Mouse (Mus musculus) testis, adult 2 months (tissue): ENCODE data around the gene Cpb1. TPM values are rescaled to one million over a fixed set of nuclear protein-coding genes. Genes with fewer than 3 reads are reported as not detected.

Experiments used
- H3K27ac ChIP-seq: fragments of 200-500 bp; 2 replicates; pipeline ENCODE4 v1.5.1; 2012; ENCODE audit warnings: low read depth, low read length; ENCODE audit not compliant: control insufficient read depth, insufficient read depth
- H3K27me3 ChIP-seq: fragments of 200-500 bp; 2 replicates; pipeline ENCODE4 v1.6.1; 2012; ENCODE audit warnings: mild to moderate bottlenecking, low read length, moderate library complexity; ENCODE audit not compliant: control insufficient read depth, insufficient read depth
- H3K36me3 ChIP-seq: fragments of 200-500 bp; 2 replicates; pipeline ENCODE4 v1.6.1; 2012; ENCODE audit warnings: mild to moderate bottlenecking, low read length; ENCODE audit not compliant: control insufficient read depth, insufficient read depth
- H3K4me1 ChIP-seq: fragments of 200-500 bp; 2 replicates; pipeline ENCODE4 v1.6.1; 2012; ENCODE audit warnings: low read length; ENCODE audit not compliant: control insufficient read depth, insufficient read depth
- H3K4me3 ChIP-seq: fragments of 200-500 bp; 2 replicates; pipeline ENCODE4 v1.5.1; 2012; ENCODE audit warnings: low read depth, mild to moderate bottlenecking, low read length, moderate library complexity, mixed read lengths; ENCODE audit not compliant: control insufficient read depth
- CTCF ChIP-seq: fragments of 200-500 bp; IDR thresholded peaks from 2 replicates; pipeline ENCODE4 v1.5.1; 2012; ENCODE audit warnings: low read depth, mild to moderate bottlenecking, inconsistent platforms, low read length, moderate library complexity; ENCODE audit not compliant: control insufficient read depth, insufficient read depth, insufficient replicate concordance
- POLR2A ChIP-seq: fragments of 200-500 bp; IDR thresholded peaks from 2 replicates; pipeline ENCODE4 v1.6.1; 2012; ENCODE audit warnings: low read depth, mild to moderate bottlenecking, inconsistent platforms, low read length, moderate library complexity; ENCODE audit not compliant: control insufficient read depth
- polyA plus RNA-seq: library from polyadenylated mRNA; depleted of rRNA; stranded (reverse); fragments of >200 nt; gene quantifications from 2 replicates; pipeline ENCODE4 v1.2.3, GENCODE M21; 2012; rRNA removed

Cpb1 gene
- polyA plus RNA-seq, 1 experiment = 0.12 TPM

DNA sequence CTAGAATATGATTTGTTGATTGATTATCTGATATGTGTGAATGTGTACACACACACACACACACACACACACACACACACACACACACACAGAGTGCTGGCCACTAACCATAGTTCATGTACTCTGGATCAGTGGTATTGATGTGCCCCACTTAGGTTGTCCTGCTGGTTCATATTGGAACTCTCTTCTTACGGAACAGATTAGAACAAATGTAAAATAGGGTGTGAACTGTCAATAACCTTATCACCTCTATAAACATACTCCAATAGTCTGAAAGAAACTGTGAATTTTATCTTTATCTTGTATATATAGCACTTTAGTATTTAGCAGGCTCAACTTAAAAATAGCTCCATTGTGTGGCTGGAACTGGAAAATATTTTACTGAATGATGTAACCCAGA, 38.6 kb downstream of the Cpb1 start:
- no peak overlapping the region for H3K27ac ChIP-seq
- no peak overlapping the region for H3K4me3 ChIP-seq
- TF ChIP-seq CTCF (no peak), POLR2A (no peak)
- H3K4me1 ChIP-seq = no peaks in the 10 kb centered on the region
- H3K27me3 ChIP-seq = no peaks in the 10 kb centered on the region
- no peaks in the 10 kb centered on the region for H3K36me3 ChIP-seq

DNA sequence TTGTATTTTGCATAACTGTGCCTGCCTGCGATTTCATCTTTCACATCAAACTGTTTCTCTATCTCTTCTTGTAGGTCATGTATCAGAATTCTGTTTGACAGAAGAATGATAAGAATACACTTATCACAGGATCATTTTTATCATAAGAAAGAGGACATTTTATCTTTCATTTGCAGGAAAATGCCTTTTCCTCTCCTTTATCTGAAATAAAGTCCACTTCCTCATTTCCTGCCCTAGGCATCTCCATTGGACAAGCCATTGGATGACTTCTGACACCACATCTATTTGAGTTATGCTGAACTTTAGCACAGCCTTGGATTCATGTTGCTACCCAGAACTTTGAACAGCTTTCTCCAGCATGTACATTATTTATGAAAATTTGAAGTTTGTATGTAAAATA, 46.5 kb downstream of the Cpb1 start:
- H3K27me3 ChIP-seq = no peaks in the 10 kb centered on the region
- no peak overlapping the region for H3K4me3 ChIP-seq
- H3K27ac ChIP-seq = no peak overlapping the region
- no peaks in the 10 kb centered on the region; the same call in 1 of the 2 replicates for H3K4me1 ChIP-seq
- TF ChIP-seq CTCF = no peak
- no peak for TF ChIP-seq POLR2A
- no peaks in the 10 kb centered on the region for H3K36me3 ChIP-seq

DNA sequence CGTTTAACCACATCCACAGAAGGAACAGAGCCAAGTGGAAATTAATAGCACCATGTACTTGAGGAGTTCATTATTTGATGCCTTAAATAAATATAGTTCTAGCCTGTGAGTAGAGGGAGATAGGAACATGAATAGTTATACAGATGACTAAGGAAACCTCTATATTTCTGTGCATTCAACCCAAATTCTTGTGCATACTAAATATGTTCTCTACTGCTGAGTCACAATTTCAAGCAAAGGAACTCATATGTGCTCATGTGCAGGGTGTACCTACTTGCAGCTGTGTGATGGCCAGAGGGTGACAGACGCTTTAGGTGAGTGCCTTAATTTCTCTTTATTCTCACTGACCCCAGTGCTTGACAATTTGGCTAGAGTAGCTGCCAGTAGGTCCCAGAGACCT, 50.1 kb downstream of the Cpb1 start:
- no peaks in the 10 kb centered on the region for H3K27me3 ChIP-seq
- no peak overlapping the region for H3K27ac ChIP-seq
- TF ChIP-seq POLR2A (no peak), CTCF (no peak)
- no peaks in the 10 kb centered on the region; the same call in 1 of the 2 replicates for H3K4me1 ChIP-seq
- no peaks in the 10 kb centered on the region for H3K36me3 ChIP-seq
- H3K4me3 ChIP-seq = no peak overlapping the region

DNA sequence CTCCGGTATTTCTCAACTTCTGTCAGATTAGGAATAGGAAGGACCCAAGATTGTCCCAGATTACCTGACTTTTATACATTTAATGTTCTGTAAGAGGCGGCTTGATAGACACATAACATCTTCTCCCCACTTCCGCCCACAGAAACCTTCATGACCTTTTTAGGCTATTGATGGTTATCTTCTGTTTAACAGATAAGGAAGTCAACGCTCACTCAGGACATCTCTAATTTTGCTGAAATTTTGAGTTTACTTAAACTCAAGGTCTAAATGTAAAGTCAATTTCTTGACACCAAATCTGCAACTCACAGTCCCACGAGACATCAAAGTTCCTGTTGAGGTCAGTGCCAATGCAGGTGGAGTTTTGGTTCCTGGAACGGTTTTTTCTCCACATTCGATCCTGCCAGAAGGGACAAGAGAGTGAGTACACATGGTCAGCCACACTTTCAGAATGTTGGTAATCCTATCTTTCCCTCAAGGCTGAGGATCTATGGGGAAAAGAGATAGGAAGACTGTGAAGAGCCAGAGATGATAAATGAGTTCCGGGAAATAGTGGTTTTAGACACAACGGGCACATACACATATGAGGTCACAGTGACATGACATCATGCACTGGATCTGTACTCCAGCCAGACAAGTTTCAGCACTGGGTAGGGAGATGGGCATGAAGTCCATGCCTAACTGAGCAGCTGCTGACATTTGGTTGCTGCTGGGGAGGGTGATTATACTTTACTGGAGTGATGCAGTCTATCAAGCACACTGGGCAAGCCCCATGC, 52.4 kb downstream of the Cpb1 start:
- TF ChIP-seq CTCF (no peak), POLR2A (no peak)

DNA sequence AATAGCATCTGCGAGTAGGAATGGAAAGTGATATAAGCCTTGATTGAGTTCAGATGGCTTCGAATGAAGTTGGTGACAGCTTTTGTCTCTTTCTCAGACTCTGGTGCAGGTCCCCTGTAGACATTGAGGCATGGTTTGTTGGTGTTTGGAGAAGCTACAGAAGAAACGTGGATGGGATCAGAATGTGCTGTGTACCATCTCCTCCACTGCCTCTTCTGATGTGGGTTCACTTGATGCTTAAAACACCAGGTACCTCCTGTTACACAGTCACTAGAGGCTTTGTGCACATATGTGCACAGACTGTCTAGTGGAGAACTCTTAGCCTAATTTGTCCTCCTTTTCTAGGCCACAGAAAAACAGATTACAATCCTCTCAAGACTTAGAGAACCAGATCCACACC, 53.4 kb downstream of the Cpb1 start:
- no peak overlapping the region for H3K27ac ChIP-seq
- no peaks in the 10 kb centered on the region; the same call in 1 of the 2 replicates for H3K4me1 ChIP-seq
- H3K36me3 ChIP-seq = no peaks in the 10 kb centered on the region
- H3K27me3 ChIP-seq = no peaks in the 10 kb centered on the region
- TF ChIP-seq CTCF = no peak
- no peak for TF ChIP-seq POLR2A
- no peak overlapping the region for H3K4me3 ChIP-seq

More for the DNA sequence above, 52.4 kb downstream of the Cpb1 start:
- Histone ChIP-seq H3K36me3 (no peaks in the 10 kb centered on the region), H3K4me3 (no peak overlapping the region), H3K27ac (no peak overlapping the region), H3K4me1 (no peaks in the 10 kb centered on the region; the same call in 1 of the 2 replicates), H3K27me3 (no peaks in the 10 kb centered on the region)

DNA sequence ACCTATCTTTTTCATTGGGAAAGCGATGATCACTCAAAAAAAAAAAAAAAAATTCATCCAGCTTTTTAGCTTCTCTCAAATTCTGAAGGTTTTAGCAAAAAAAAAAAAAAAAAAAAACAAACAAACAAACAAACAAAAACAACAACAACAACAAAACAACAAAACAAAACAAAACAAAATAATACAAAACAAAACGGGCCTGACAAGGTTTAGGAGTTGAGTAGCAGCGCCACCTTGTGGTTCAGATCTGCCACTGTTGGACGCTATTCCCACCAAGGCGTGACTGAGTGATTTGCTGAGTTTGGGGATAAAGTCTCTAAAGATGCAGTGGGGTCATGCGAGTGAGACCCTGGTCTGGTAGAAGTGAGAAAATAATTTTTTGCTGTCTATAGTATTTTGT, 76.7 kb downstream of the Cpb1 start:
- H3K27ac ChIP-seq = no peak overlapping the region
- peaks cover 2% of the 10 kb centered on the region; the same call in 1 of the 2 replicates for H3K4me1 ChIP-seq
- no peaks in the 10 kb centered on the region for H3K36me3 ChIP-seq
- H3K4me3 ChIP-seq = no peak overlapping the region
- TF ChIP-seq CTCF = peak; percentile 85; the same call in 1 of the 2 replicates
- TF ChIP-seq POLR2A = no peak
- H3K27me3 ChIP-seq = no peaks in the 10 kb centered on the region

Other genes with a start within 250 kb of the Cpb1 start
- 4.0 and 4.5 TPM in 2 replicates for gene Hps3, start 240.4 kb downstream of the Cpb1 start, polyA plus RNA-seq
- 1.1 and 1.8 TPM in 2 replicates for gene Hltf, start 217.9 kb downstream of the Cpb1 start, polyA plus RNA-seq
- 1.9 and 2.5 TPM in 2 replicates for gene Gyg, start 120.4 kb downstream of the Cpb1 start, polyA plus RNA-seq
- gene Cpa3, start 33.6 kb downstream of the Cpb1 start, polyA plus RNA-seq = 0.07 and 0.33 TPM in 2 replicates
- 0.35 and 0.86 TPM in 2 replicates for gene Agtr1b, start 91.4 kb upstream of the Cpb1 start, polyA plus RNA-seq